Mouse (Mus musculus) bone marrow macrophage, adult 2 months (primary cell): Measurements from ENCODE around the gene Rnf157.

Experiments
- CTCF ChIP-seq: IDR thresholded peaks from 2 replicates; pipeline ENCODE4 v1.5.1; 2012; ENCODE audit warnings: low read depth, mild to moderate bottlenecking, low read length, moderate library complexity
- POLR2A ChIP-seq: IDR thresholded peaks from 2 replicates; pipeline ENCODE4 v1.6.1; 2012; ENCODE audit warnings: mild to moderate bottlenecking, low read depth, low read length, borderline replicate concordance

GRCm38 (mm10) chr11:116384171-116384570 is 28.7 kb downstream of the Rnf157 start:
- no peak for TF ChIP-seq CTCF
- no peak for TF ChIP-seq POLR2A
